Mouse (Mus musculus) adrenal gland, adult 8-10 months (tissue): ENCODE results near the gene H2-Eb2. TPM values are rescaled to one million over a fixed set of nuclear protein-coding genes. Genes with fewer than 3 reads are reported as not detected.
"Not testable (repeated sequence)": the region's sequence is repeated elsewhere in the genome, so short reads cannot be mapped to it uniquely, and the experiment has no call there.

ENCODE experiments used
- DNase-seq: peaks from one replicate; pipeline ENCODE4 v3.0.0; 2022
- total RNA-seq, 4 experiments: library from RNA; stranded (reverse); gene quantifications; 2 replicates each; pipeline ENCODE4 v1.2.4; 2022

H2-Eb2 gene
- total RNA-seq, 4 experiments from 2014 or later: not detected

DNA sequence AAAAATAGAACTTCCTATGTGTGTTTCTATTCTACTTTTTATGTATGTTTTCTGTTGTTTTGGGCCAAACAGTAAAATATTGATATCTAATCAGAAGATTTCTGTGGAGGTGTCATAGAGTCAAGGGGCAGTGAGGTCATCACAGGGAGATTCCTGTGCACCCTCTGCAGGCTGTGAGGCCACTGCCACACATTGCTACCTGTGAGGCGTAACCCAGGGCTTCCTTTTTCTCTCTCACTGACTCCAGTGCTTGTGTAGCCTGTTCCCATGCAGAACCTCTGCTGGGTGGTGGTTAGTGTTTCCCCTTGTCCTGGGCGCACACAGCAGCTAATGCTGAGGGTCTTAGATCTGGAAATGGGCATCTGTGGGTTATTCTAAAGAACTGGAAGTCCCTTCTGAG, 19.1 kb upstream of the H2-Eb2 start:
- DNase-seq: no peak

DNA sequence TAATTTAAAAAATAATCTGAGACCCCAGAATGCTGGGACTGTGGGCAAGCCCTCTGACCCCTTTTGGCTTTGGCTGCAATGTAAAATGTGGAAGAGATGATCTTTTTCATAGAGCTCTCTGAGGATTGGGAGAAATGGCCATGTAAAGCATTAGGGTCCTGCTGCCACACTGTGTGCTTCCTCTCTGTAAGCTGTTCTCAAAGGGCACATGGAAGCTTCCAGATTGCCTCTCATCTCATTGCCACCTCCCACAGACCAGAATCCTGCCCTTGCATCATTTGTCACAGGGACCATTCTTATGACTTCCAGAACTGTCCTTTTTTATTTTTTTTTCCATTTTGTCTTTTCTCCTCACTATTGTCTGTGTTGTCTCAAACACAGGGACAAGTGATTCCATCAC, 18.2 kb upstream of the H2-Eb2 start:
- no peak for DNase-seq

DNA sequence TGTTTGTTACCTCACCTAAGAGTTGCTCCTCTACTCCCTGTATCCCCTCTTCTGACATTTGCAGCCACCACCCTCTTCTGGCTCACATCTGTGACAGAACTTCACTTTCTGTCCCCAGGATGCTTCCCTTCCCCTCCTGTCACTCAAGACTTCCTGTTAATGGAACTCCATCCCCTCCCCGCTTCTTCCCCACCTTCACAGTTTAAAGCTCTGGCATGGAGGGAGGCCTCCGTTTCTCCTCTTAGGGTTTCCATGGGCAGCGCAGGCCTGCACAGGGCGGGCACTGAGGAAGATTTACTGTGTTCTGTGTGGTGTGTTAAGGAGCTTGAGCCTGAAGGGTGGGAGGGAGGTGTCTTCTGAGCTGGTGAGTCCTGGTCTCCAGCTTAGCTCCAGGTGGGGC, 17.3 kb upstream of the H2-Eb2 start:
- DNase-seq: no peak

DNA sequence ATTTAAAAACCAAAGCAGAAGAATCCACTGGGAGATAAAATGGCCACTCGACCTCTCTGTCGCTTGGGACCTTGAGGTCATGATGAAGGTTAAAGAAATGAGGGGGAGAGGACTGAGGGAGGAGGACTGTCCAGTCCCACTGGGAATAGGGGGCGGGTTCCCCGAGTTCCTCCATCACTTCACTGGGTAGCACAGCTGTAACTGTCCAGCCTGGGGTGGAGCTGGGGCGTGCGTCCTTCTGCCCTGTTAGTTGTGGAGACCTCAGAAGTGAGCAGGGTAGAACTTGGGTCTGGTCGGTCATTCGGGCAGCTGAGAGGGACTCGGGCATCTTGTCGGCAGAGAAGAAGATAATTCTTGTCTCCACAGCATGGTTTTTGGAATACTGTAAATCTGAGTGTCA, 16.2 kb upstream of the H2-Eb2 start:
- no peak for DNase-seq

DNA sequence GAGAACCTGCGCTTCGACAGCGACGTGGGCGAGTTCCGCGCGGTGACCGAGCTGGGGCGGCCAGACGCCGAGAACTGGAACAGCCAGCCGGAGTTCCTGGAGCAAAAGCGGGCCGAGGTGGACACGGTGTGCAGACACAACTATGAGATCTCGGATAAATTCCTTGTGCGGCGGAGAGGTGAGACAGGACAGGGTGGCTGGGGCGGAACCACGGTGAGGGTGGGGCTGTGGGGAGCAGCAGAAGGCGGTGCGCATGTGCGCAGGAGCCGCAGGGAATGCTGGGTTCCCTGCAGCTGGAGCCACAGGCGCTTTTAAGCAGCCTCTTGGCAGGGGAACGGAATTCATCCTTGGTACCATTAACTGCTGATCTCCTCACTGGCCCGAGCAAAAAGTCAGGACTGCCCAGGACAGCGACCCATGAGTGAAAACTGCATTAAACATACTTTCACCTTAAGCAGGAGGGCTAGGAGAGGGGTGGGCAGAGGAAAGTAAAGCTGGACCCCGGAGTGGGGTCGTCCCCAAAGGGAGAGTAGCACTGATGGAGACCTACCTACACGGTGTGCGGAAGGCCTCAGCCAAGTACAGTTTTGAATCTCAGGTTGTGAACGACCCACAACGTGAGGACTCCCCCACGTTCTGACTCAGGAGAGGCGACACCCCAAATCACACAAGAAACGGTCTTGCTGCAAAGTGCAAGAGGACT, 15.6 kb upstream of the H2-Eb2 start:
- peak; percentile 52 for DNase-seq

DNA sequence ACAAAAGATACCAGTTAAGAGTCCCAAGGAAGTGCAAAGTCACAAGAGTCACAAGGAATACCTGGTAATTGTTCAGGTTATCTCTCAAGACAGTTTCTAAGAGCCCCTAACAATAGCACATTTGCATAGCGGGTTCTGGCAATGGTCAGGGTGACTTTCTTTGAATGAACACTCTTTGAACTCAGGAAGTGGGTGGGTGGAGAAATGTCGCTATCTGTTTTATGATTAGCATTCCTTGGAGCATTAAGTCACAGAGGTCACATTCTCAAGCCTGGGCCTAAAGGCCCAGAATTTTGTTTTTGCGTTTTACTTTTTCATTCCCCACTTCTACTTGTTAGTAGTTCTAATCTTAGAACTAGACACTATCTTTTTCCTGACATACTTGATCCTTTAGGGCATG, 14.9 kb upstream of the H2-Eb2 start:
- DNase-seq: not testable (repeated sequence)

DNA sequence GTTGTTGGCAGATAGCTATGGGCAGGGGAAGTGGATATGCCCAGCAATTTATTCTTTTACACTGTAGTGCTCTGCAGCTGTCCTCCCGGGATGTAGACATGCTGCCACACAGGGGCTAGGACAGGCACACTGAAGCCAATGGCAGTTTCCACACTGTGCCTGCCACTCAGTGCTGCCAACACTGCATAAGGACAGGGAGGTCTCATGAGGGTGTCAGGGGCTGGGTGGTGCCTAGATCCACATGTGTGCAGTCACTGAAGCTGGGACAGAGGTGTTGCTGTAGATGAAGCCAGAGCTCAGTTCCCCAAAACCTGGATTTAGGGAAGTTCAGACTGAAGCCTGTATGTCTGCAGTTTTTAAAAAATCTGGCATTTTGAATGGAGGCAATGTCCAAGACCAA, 13.3 kb upstream of the H2-Eb2 start:
- DNase-seq: no peak

DNA sequence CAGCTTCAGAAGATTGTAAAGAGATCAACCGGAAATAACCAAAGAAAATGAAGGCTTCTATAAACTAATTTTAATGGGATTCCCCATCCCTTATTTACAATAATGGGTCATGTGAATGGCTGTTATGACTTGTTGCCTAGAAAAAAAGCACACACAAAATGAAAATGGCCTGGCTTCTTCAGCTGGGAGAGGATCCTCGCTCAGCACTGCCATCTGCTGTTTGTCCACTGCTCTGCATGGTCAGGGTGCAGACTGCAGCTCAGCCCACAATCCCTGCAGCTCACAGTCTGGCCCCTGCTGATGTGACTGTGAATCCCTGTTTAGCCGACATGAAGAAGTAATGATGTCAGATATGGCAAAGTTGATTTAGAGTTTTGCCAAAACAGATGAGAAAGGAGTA, 12.1 kb upstream of the H2-Eb2 start:
- DNase-seq: peak; percentile 47

DNA sequence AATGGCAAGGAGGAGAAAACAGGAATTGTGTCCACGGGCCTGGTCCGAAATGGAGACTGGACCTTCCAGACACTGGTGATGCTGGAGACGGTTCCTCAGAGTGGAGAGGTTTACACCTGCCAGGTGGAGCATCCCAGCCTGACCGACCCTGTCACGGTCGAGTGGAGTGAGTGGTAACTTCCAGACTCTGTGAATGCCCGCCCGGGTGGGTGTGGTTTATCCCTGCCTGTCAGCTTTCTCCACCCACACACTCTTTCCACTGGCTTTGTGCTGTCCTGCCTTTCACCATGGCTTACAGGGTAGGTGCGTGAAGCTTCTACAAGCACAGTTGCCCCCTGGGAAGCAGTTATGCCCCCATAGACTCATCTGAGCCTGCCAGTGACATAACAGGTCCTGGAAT, 11.2 kb upstream of the H2-Eb2 start:
- DNase-seq: no peak

DNA sequence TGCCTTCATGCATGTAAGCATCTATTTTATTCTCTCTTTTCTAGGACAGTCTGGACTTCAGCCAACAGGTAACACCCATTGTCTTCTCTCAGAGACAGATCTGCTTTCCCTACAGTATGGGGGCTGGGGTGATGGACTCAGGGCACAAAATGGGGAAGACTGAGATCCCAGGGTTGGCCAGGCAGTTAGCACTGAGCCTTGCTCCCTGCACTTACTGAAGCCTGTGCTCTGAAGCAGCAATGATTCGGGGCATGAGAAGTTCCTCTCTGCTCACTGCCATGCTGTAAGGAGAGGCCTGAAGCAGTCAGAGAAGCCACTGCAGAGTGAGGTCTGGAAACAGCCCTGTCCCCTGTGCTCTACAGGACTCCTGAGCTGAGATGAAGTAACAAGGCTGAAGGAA, 10.0 kb upstream of the H2-Eb2 start:
- no peak for DNase-seq

DNA sequence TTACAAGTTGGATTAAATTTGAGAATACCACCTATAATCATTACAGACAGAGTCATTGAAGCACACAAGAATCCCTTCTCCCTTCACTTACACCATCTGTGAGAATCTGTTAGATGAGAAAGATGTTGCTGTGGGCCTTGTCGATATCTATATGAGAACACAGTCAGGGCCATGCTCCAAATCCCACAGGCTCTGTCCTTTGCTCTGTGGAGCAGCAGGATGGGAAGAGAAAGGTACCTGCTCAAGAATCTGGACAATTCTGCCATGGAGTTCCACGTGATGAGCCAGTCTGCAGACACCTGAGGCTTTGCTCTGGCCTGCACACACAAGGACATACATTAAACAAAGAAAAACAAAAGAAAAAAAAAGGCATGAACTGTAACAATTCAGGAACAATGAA, 8.8 kb upstream of the H2-Eb2 start:
- DNase-seq: no peak

DNA sequence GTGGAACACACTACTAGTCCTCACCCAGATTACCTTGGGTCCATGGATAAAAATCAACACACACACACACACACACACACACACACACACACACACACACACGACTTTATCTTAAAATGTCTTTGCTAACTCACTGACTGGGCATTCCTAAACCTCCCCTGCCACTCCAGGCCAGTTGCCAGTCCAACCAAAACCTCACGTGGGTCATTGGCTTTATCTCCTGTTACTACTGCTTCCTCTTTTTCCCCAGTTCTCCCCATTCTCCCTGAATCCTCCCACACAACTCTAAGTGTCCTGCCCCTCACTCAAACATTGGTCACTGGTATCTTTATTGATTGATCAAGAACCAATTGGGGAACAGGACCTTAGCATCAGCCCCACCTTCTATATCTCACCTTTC, 8.2 kb upstream of the H2-Eb2 start:
- no peak for DNase-seq

DNA sequence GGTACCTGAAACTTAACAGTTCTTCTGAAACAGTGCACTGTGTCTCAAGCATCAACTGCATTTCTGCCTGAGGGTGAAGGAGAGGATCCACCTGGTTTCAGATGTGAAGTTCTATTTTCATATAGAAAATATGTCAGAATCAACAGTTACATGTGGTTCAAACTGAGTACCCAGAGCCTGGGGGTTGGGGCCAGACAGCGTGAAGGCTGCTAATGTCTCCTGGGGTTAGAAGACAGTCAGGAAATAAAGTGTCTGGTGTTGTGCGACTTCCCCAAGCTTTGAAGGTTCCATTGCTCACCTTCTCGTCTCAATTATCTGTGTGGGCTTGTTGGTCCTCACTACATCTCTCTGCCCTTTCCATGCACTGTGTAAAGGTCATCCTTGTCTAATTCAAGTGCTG, 908 bp downstream of the H2-Eb2 start:
- no peak for DNase-seq

DNA sequence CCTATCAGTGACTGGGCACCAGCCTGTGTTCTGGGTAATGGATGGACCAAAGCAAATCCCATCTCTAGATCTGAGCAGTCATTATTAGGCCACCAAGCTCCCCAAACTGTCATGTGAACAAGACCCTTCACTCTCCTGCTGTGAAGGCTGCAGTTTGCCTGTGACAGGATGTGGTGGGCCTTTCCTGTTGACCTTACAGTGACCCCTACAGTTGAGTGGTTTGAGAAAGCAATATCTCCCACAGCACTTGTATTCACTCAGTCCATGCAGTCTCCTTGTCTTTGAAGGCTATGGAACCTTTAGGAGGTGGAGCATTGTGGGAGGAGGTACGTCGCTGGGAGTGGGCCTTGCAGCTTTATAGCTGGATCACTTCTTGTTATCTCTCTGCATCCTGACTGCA, 4.3 kb downstream of the H2-Eb2 start:
- no peak for DNase-seq

DNA sequence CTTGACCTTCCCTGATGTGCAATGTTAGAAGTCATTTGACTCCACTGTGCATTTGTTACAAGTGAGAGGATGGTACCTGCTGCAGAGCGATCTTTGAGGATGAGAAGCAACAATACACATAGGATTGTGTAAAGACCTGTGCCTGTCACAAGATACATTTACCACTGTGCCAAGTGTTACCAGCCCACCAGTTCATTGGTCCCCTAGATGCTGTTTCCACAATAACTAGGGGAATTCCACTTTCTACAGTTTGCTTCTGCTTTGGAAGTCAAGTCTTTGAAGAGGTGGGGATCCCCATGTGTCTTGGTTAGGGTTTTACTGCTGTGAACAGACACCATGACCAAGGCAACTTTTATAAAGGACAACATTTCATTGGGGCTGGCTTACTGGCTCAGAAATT, 5.7 kb downstream of the H2-Eb2 start:
- no peak for DNase-seq

DNA sequence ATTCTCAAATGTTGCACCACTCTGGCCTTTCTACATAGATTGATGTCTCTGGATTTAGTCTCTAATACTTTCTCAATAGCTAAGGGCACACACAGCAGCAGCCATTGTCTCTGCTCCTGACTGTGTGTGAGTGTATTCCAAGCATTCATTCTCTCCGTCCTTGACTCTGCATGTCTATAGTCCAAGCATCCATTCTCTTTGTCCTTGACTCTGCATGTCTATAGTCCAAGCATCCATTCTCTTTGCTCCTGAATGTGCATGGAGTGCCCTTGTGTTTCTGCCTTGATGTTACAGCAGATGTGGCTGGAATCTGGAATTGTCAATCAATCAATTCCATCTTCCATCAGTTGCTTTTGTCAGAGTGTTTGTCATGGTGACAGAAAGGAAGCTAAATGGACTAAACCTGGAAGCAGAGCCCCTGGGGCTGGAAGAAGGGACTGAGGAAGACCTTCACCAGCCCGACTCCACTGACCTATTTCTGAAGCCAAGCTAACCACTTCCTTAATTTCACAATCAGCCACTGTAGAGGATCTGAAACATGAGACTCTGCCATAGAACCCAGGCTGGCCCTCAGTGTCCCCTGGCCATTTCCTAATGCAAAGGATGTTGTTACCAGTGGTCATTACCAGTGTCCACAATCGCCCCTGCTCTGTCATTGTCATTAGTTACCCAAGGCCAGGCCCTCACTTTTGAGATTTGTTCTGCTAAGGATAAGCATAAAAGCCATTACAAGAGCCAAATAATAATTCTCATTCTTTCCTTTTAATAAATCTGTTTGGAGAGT, 15.3 kb downstream of the H2-Eb2 start:
- no peak for DNase-seq

DNA sequence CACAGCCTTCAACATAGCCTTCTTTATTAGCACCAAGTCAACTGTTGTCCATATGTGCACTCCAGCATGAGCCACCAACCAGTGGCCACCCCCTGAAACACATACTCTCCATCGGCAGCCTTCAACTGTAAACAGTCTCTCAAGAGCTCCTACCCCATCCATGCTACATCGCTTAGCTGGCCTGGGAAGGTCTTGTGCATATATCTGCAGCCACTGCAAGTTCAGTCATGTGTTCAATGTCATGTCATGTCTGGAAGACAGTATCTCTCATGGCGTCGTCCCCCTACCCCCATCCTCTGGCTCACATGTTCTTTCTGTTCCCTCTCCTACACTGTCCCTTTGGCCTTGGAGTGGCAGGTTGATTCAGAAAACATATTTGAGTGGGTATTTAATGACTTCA, 19.4 kb downstream of the H2-Eb2 start:
- no peak for DNase-seq

DNA sequence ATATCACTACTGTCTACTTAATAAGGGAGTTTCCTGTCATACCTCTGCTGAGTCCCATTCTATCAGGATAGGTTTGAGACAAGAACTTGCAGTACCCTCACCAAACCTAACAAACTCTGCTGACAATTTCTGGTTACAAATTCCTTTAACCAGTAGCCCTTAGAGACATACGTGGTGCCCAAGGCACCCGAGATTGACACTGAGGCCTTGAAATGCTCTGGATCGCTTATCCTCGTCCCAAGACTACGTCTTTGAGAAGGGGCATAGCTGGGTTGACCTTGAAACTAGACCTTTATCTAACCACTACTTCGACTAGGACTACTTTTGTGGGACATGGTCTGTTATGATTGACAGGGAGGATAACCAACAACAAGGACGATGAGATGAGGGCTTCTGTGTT, 20.0 kb downstream of the H2-Eb2 start:
- no peak for DNase-seq

DNA sequence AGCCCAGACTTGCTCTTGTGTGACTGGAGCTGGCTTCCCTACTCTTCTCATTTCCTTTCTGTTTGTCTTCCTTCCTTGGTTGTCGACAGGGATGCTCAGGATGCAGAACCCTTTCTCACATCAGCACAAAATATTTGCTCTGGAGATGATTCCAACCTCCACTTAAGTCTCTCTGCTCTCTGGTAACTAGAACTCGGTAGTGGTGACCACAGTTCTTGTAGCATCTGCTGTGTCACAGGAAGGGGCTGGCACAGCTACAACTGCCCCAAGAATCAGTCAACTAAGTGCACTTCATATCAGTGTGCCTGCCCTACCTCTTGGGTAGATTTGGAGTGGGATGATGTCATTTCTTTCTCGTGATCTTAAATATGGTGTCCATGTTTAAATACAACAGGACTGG, 20.6 kb downstream of the H2-Eb2 start:
- DNase-seq: no peak

DNA sequence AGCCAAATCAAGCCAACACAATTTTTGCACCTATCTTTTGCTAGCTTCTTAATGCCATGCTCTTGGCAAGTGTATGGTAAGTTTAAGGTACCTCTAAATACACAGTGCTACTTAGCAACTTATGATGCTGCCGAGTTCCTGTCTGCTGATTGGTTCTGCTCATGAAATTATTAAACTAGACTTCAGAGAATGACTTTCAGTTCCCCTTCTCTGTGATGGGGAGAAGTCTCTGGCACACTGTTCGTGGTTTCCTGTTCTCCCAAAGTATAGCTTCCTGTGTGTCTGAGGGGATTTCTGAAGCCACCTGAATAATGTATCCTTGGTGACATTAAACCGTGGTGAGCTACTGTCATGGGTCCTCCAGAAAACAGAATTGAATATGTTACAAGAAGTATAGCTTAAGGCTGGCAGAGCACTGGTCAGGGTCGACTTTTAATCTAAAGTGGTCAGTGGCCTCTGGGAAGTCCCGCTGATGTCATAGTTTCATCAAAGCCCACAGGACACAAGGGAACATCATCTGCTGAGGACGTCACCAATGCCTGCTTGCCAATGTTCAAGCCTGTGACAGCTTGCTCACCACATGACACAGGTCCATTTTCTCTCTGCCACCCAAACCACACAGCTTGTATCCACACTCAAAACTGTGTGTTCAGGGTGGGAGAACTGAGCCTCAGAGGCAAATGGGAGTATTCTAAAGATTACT, 22.3 kb downstream of the H2-Eb2 start:
- DNase-seq: peak; percentile 15

DNA sequence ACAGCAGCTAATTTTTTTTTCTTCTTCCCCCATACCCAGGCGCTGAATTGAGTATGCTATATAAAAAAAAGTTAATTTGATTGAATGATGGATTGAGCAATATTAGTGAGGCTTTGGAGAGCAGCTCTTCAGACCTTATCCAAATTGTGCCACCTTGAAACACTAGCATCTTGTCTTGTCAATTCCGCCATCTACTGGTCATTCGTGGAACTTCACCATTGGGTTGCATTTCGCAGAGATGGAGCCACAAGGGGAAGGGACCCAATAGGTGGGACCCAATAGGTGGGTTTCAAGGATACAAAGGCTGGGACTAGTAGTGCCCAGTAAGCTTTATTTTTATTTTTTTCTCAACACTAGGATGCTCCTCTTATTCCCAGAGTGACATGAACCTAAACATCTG, 24.0 kb downstream of the H2-Eb2 start:
- peak; percentile 30 for DNase-seq

DNA sequence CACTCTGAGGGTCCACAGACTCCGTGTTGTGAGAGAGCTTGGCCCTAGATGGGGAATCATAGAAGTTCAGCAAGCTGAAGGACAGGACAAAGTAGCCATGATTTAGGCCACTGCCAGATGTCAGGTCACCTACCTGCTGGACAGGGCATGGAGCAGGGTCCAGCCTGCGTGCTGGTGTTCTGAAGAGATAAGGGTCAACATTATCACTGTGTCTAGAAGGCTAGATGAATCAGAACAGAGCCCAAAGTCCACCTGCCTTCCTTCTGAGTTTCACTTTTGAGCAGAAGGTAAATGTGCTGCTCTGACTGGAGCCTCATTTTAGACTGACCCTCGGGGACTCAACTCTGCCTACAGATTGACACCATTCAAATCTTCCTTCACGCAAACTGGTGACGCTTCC, 29.1 kb downstream of the H2-Eb2 start, which contains the start of gene Btnl2:
Gene Btnl2 (plus strand): TSS at position 284 of the 400 bp plus-strand sequence.
- DNase-seq: no peak

DNA sequence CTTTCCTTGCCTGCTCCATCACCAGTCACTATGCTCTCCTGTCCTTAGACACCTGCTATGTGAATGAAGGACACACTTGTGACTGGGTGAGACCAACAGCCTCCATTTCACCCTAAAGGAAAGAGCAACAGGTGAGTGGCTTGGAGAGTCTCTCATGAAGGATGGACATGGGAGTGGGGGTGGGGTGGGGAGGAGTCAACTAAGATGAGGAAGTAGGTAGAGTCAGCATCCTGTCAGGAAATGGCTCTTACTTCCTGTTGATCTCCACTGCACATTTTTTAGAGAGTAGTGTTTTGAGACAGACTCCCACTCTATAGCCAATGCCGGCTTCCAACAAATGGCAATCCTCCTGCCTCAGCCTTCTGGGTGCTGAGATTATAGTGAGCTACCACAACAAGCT, 29.5 kb downstream of the H2-Eb2 start:
- no peak for DNase-seq
